Mouse (Mus musculus) right cerebral cortex, adult 18-20 months (tissue): ENCODE data around the gene Actn4.
"Not testable (repeated sequence)": the region's sequence is repeated elsewhere in the genome, so short reads cannot be mapped to it uniquely, and the experiment has no call there.

Source experiments
- DNase-seq: peaks from one replicate; pipeline ENCODE4 v3.0.0; 2022; ENCODE audit warnings: mixed read lengths

Actn4 gene

DNA sequence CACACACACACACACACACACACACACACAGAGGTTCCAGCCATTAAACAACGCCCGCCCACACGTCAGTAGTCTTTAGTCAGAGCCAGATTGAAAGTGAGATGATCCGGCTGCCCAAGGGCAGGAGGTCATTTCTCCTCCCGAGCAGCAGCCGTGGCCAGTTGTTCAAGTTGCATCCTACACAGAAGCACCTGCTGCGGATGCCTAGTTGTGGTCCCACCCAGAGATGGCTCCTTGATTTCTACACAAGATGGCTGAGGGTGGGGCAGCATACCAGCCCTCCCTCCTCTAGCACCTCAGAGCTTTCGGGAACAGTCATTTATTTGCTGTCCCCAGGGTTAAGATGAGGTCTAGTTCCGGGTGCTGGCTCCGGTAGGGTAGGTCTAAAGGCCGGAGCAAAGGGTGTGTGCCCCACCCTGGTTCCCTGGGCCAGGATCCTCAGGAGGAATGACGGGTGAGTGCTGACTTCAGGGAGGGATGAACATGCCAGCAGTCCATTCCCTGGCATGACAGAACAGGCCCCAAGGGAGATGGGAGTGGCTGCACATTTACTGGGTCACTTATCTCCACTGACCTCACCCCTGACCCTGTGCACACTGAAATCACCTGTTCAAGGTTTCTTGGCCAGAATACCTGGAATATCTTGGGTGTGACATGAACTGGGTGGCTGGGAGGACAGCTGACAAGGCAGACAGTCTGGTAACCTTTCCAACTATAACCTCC is 7.7 kb upstream of the Actn4 start:
- no peak for DNase-seq

DNA sequence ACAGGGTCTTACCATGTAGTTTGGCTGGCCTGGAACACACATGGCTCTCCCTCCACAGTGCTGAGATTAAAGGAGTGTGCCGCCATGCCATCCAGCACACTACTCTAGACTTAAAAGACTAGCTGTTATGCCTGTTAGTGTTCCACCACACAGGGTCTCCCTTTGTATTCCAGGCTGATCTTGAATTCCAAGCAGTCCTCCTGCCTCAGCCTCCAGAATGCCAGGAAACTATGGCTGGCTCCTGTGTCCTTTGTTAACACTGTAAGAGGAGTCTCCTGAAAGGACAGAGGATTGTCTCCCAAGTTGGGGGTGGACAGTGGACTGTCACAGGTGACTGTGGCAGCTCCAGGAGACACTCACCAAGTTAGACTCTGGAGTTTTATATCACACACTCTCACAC is 7.1 kb upstream of the Actn4 start:
- DNase-seq, result no peak

DNA sequence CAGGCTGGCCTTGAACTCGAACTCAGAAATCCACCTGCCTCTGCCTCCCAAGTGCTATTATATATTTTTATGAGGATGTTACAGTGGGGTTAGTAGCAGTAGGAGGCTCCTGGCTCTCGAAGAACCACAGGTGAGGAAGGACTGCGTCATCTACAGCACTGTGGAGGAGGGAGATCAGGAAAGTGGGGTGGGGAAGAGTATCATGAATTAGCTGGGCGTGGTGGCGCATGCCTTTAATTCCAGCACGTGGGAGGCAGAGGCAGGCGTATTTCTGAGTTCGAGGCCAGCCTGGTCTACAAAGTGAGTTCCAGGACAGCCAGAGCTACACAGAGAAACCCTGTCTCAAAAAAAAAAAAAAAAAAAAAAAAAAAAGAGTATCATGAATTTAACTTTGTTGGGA is 6.0 kb upstream of the Actn4 start:
- DNase-seq, result not testable (repeated sequence)

- DNase-seq, result no peak
Measured at GRCm38 (mm10) chr7:28966751-28967505, 4.8 kb upstream of the Actn4 start.

DNA sequence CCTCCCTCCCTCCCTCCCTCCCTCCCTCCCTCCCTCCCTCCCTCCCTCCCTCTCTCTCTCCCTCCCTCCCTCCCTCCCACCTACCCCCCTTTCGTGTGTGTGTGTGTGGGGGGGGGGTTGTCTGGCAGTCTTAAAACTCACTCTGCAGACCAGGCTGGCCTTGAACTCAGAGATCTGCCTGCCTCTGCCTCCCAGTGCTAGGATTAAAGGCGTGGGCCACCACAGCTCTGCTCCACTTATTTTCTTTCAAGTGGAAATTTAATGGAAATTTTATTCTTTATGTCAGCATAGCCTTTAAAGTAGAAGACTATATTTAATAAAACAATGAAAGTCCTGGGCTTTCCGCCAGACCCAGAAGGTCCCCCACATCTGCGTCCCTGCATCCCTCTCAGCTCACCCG is 4.0 kb upstream of the Actn4 start:
- no peak for DNase-seq

- no peak for DNase-seq
Measured at GRCm38 (mm10) chr7:28965346-28965840, 3.3 kb upstream of the Actn4 start.

GRCm38 (mm10) chr7:28963399-28963923 is 1.3 kb upstream of the Actn4 start:
- no peak for DNase-seq

GRCm38 (mm10) chr7:28961584-28961926 is 585 bp downstream of the Actn4 start:
- DNase-seq, result no peak

GRCm38 (mm10) chr7:28960354-28961046 is 1.6 kb downstream of the Actn4 start:
- DNase-seq, result peak; percentile 57

- DNase-seq, result no peak
Measured at GRCm38 (mm10) chr7:28959505-28960045, 2.6 kb downstream of the Actn4 start.

- no peak for DNase-seq
Measured at GRCm38 (mm10) chr7:28958770-28959169, 3.4 kb downstream of the Actn4 start.

- no peak for DNase-seq
Measured at GRCm38 (mm10) chr7:28957997-28958725, 4.0 kb downstream of the Actn4 start.

GRCm38 (mm10) chr7:28957286-28957685 is 4.9 kb downstream of the Actn4 start:
- DNase-seq, result no peak

- no peak for DNase-seq
Measured at GRCm38 (mm10) chr7:28956270-28956669, 5.9 kb downstream of the Actn4 start.

DNA sequence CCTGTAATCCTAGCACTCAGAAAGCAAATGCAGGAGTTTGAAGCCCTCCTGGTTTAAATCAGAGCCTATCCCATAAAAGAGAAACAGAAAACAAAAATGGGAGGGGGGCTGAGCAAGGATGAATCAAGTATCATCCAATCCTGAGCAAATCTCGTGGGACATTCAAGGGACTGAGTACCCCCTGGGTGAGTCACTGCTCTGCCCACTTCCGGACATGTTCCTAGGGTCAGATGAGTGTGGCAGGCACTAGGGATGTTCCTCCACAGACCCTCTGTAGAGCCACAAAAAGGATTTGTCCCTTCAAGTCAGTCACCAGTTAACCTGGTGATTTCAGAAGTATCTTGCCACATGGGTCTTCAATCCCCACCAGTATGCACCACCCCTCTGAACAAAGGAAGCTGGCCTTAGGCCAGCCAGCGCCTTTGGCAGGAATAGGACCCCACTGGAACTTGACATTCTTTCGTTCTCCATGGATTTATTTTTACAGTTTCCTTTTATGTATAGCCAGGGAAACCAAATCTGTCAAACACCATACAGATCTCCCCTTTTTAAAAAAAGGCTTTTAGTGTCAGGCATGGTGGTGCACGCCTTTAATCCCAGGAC is 6.7 kb downstream of the Actn4 start:
- DNase-seq, result no peak

DNA sequence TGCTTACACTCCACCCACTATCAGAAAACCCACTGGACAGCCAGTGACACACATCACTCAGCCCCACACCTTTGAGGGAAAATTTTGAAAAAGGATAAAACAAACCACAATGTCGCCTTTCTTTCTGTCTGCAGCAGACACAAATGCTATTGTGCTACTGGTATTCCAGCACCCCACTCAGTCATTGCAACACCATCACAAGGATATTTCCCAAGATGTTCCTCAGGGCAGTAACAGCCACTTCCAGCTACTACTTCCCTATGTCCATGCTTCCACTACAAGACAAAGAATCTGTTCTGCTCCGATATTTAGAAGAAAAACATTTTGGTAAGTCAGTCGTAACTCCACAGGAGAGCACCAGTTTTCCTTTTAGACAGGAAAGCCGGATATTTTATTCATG is 7.4 kb downstream of the Actn4 start:
- DNase-seq, result no peak

DNA sequence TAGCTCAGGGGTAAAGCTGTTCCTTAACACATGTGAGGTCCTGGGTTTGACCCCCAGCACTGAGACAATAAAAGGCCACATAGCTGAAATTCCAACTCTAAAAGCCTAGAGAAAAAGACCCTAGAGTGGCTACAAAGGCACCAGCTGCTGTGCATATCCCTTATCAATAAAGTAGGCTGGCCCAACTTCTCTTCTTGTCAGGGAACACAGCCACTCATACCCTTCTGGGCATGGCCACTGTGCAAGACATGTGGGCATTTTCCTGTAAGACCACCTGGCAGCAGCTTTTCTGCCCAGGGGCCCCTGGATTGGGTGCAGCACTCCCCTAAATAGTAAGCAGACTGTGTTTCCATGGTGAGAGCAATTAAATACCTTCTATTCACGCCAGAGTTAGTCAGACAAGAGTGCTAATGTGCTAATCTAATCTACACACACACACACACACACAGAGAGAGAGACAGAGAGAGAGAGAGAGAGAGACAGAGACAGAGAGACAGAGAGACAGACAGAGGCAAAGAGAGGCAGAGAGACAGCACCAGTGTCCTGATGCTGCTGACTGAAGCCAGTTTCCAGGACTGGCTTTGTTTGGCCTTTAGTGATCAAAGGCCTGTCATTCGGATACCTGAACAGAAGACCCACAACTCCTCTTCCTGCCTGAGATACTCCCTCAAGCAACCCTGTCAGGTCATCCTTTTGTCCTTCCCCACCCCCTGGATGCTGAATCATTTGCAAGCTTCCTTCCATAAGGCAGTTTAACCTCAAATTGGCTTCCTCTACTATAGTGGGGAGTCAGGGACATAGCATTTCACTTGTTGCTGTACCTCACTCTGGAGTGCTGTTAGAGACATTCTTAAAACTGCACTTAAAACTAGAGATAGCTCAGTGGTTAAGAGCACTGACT is 8.4 kb downstream of the Actn4 start:
- DNase-seq, result no peak

DNA sequence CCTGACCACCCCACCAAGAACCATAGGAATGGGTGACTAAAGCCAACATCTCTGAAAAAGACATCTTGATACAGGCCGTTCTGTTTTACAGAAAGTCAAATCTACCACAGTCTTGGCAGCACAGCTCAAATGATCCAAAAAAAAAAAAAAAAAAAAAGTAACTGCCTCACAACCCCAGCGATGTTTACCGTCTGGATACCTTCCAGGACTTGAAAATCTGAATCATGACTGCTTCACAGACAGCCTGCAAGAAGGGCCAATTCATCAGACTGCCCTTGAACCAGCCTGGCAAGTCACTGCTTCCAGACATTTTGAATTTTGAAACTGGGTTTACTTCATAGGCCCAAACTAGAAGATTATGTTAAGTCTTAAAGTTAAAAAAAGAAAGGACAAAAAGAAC is 9.4 kb downstream of the Actn4 start:
- DNase-seq, result peak; percentile 28

GRCm38 (mm10) chr7:28951764-28952163 is 10.4 kb downstream of the Actn4 start:
- DNase-seq, result no peak

DNA sequence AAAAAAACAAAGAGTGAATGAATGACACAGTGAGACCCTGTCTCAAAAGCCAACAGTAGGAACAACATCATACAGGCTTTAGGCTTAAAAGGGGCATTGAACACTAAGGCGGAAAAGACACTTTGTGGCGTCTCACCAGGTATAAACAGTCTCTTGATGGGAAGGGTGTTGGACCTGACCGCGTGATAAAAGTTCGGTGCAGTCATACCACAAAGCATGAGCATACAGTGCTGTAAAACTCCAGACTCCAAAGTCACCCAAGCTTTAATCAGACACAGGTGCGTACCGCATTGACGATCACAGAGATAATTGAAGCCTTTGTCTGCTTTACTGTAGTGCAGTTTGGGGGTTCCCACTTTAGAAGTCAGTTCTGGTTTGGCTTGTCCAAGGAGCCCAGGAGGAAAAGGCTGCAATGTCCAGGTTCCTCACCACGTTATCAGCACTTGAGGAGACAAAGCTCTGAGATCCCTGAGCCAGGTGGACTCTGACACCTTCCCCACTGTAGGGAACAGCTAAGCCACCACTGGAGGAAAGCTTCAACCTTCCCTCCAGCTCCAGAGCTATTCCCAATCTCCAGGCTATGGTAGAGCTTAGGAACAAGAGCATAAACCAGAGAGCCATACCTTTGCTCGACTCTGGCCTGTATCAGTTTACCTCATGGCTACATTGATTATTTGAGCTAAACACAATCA is 11.6 kb downstream of the Actn4 start:
- DNase-seq, result no peak
